Comparison of ENCODE assay signal across 9 mouse cellular contexts in the genomic region with DNA sequence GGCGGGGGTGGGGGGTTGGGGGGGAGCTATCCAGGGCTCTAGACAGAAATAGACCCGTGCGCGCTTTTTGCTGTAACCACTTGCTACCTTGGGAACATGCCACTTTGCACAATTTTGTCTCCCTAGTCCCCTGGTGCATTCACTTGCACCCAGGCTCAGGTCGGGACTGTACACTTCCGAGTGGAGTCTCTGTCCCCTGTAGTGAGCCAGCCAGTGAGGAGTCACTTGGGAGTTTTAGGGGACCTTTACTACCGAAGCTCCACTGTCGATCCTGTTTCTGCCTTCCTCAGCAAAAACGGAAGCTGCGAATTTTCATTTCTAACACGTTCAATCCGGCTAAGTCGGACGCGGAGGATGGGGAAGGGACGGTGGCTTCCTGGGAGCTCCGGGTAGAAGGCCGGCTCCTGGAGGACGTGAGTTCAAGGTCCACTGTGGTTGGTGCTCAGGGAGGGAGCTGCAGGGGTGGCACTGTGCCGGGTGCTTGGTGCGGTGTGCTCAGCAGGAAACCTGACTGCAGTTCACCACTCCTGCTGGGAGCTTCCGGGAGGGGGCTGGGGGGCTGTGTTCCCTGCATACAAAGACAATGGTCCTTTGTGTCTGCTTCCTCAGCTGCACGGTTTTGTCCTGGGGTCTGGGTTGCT. TPM values are rescaled to one million over a fixed set of nuclear protein-coding genes. Genes with fewer than 3 reads are reported as not detected.
A peak's percentile ranks its signal among the peaks of the same experiment; 100 is the strongest.
DNase-seq lines count a peak whose midpoint lies in the region; ATAC-seq and TF ChIP-seq lines count a peak whose summit lies in the region.
"Had no signal": no experiment of that assay in that cellular context is flagged by ENCODE, and none has a peak within 500 bp of the region (broad histone marks: within the 10 kb centered on the region; RNA-seq: fewer than 3 reads in every experiment).

No protein-coding gene starts in this region.

- no peaks in the 10 kb centered on the region for H3K27me3 ChIP-seq in liver, embryonic 11.5 days (replicated peaks; ENCODE audit: control insufficient read depth, insufficient read depth, low read length)
- no peaks in the 10 kb centered on the region for H3K27me3 ChIP-seq in liver, postnatal 0 days (ENCODE audit: insufficient read depth, low read length)
- no peaks in the 10 kb centered on the region for H3K27me3 ChIP-seq in hindbrain, embryonic 12.5 days
- H3K27me3 ChIP-seq in limb, embryonic 13.5 days = no peaks in the 10 kb centered on the region; the same call in none of the 2 replicates

- H3K9ac ChIP-seq in liver, embryonic 11.5 days (ENCODE audit: low read depth, low read length) = 0 out of 2 replicates have a peak overlapping the region, but pooled peaks have one; percentile 14
- no peak overlapping the region for H3K9ac ChIP-seq in liver, postnatal 0 days (replicated peaks)
- peak overlapping the region; percentile 95 for H3K9ac ChIP-seq in hindbrain, embryonic 12.5 days
- peak overlapping the region; percentile 43 for H3K9ac ChIP-seq in limb, embryonic 13.5 days

- no peak for ATAC-seq in liver, embryonic 11.5 days (replicated peaks; ENCODE audit: low FRiP score)
- ATAC-seq in liver, postnatal 0 days = no peak
- no peak for ATAC-seq in hindbrain, embryonic 12.5 days (ENCODE audit: low FRiP score)
- no peak for ATAC-seq in limb, embryonic 13.5 days (ENCODE audit: low FRiP score, low read depth)
- ATAC-seq in megakaryocyte-erythroid progenitor cell, adult 5-6 weeks (replicated peaks; ENCODE audit: low FRiP score, low TSS enrichment, poor library complexity, severe bottlenecking) = no peak

- no peak overlapping the region for H3K4me3 ChIP-seq in liver, embryonic 11.5 days (ENCODE audit: low read depth, low read length)
- H3K4me3 ChIP-seq in liver, postnatal 0 days (ENCODE audit: low read depth, low read length) = no peak overlapping the region
- peak overlapping the region; percentile 14 for H3K4me3 ChIP-seq in brown adipose tissue, adult 24 weeks (ENCODE audit: insufficient read depth, low read depth, low read length)
- peak overlapping the region; percentile 85 for H3K4me3 ChIP-seq in hindbrain, embryonic 12.5 days
- H3K4me3 ChIP-seq in limb, embryonic 13.5 days = peak overlapping the region; percentile 14; the same call in 1 of the 2 replicates

- DNase-seq in liver, embryonic 11.5 days (ENCODE audit: low spot score) = no peak
- DNase-seq in liver, postnatal 0 days = no peak
- no peak for DNase-seq in B cell, adult 2 months
- no peak for DNase-seq in natural killer cell, adult 2 months (ENCODE audit: low spot score in 2 of 2)

- TF ChIP-seq CTCF in liver, postnatal 0 days (IDR thresholded peaks at IDR 0.05; ENCODE audit: low read depth) = no peak

- no peak for TF ChIP-seq EP300 in liver, postnatal 0 days (IDR thresholded peaks at IDR 0.05; ENCODE audit: low read depth)

- H3K4me1 ChIP-seq in liver, embryonic 11.5 days (replicated peaks; ENCODE audit: control insufficient read depth, insufficient read depth, low read length) = peaks cover 26% of the 10 kb centered on the region
- H3K4me1 ChIP-seq in liver, postnatal 0 days (ENCODE audit: insufficient read depth) = peaks cover 14% of the 10 kb centered on the region
- peaks cover 11% of the 10 kb centered on the region; the same call in 1 of the 2 replicates for H3K4me1 ChIP-seq in brown adipose tissue, adult 24 weeks (ENCODE audit: control insufficient read depth, insufficient read depth, insufficient read length, low read length)
- peaks cover 29% of the 10 kb centered on the region for H3K4me1 ChIP-seq in hindbrain, embryonic 12.5 days
- H3K4me1 ChIP-seq in limb, embryonic 13.5 days = peaks cover 29% of the 10 kb centered on the region

- peak overlapping the region; percentile 33 for H3K4me2 ChIP-seq in liver, embryonic 11.5 days
- no peak overlapping the region for H3K4me2 ChIP-seq in liver, postnatal 0 days (ENCODE audit: low read depth, low read length)
- H3K4me2 ChIP-seq in hindbrain, embryonic 12.5 days (replicated peaks) = peak overlapping the region; percentile 89
- peak overlapping the region; percentile 82 for H3K4me2 ChIP-seq in limb, embryonic 13.5 days (replicated peaks)

- peaks cover 28% of the 10 kb centered on the region for H3K36me3 ChIP-seq in liver, embryonic 11.5 days (ENCODE audit: control insufficient read depth, insufficient read depth, low read length)
- H3K36me3 ChIP-seq in liver, postnatal 0 days (replicated peaks; ENCODE audit: insufficient read depth, low read length) = peaks cover 26% of the 10 kb centered on the region
- peaks cover 55% of the 10 kb centered on the region for H3K36me3 ChIP-seq in hindbrain, embryonic 12.5 days
- peaks cover 53% of the 10 kb centered on the region for H3K36me3 ChIP-seq in limb, embryonic 13.5 days

- H3K27ac ChIP-seq in liver, embryonic 11.5 days (ENCODE audit: low read depth, low read length) = peak overlapping the region; percentile 25
- no peak overlapping the region for H3K27ac ChIP-seq in liver, postnatal 0 days (ENCODE audit: low read depth)
- peak overlapping the region; percentile 28; the same call in 1 of the 2 replicates for H3K27ac ChIP-seq in brown adipose tissue, adult 24 weeks (replicated peaks; ENCODE audit: low read depth, low read length)
- peak overlapping the region; percentile 99 for H3K27ac ChIP-seq in hindbrain, embryonic 12.5 days
- 0 out of 2 replicates have a peak overlapping the region, but pooled peaks have one; percentile 44 for H3K27ac ChIP-seq in limb, embryonic 13.5 days

- 69% methylated on average over 23 of the region's 23 CpGs for WGBS in liver, embryonic 11.5 days
- WGBS in liver, postnatal 0 days (ENCODE audit: insufficient replicate concordance) = 62% methylated on average over 23 of the region's 23 CpGs
- WGBS in hindbrain, embryonic 12.5 days = 19% methylated on average over 23 of the region's 23 CpGs
- WGBS in limb, embryonic 13.5 days = 56% methylated on average over 23 of the region's 23 CpGs

- no peaks in the 10 kb centered on the region for H3K9me3 ChIP-seq in liver, embryonic 11.5 days (ENCODE audit: control insufficient read depth, low read length)
- H3K9me3 ChIP-seq in liver, postnatal 0 days (ENCODE audit: low read length) = no peaks in the 10 kb centered on the region
- no peaks in the 10 kb centered on the region for H3K9me3 ChIP-seq in hindbrain, embryonic 12.5 days (replicated peaks)
- no peaks in the 10 kb centered on the region for H3K9me3 ChIP-seq in limb, embryonic 13.5 days

RNA-seq across cellular contexts. Expression of gene Gm17349, which starts 1.1 kb away (rescaled TPM):
- not detected in 2 replicates for polyA plus RNA-seq in liver, embryonic 11.5 days (2014; fragmentation: Nextera tagmentation; extraction: Ambion mirVana)
- 1.3 and 2.9 TPM in 2 replicates for polyA plus RNA-seq in liver, postnatal 0 days (2015; fragmentation: Nextera tagmentation; extraction: Ambion mirVana)
- not detected in 2 replicates for polyA plus RNA-seq in brown adipose tissue, adult 24 weeks (2012; ENCODE audit: insufficient read depth, insufficient read length, missing spikeins)
- not detected in 2 replicates for polyA plus RNA-seq in hindbrain, embryonic 12.5 days (2016; fragmentation: Nextera tagmentation; extraction: Ambion mirVana)
- polyA plus RNA-seq in limb, embryonic 13.5 days (2015; fragmentation: Nextera tagmentation; extraction: Ambion mirVana) = not detected in 2 replicates
- total RNA-seq in megakaryocyte-erythroid progenitor cell, adult 5-6 weeks (2014; fragmentation: Nextera tagmentation) = not detected in 2 replicates
- not detected in 2 replicates for total RNA-seq in megakaryocyte-erythroid progenitor cell, adult 5-6 weeks (2017)
- polyA plus RNA-seq: large intestine, adult 2 months had no signal

RNA-seq across cellular contexts. Expression of gene Smarcd1, which starts 2.2 kb away (rescaled TPM):
- 26.7 and 28.5 TPM in 2 replicates for polyA plus RNA-seq in liver, embryonic 11.5 days (2014; fragmentation: Nextera tagmentation; extraction: Ambion mirVana)
- polyA plus RNA-seq in liver, postnatal 0 days (2015; fragmentation: Nextera tagmentation; extraction: Ambion mirVana) = 4.7 and 5.3 TPM in 2 replicates
- polyA plus RNA-seq in brown adipose tissue, adult 24 weeks (2012; ENCODE audit: insufficient read depth, insufficient read length, missing spikeins) = 14.9 and 17.4 TPM in 2 replicates
- 123 and 141 TPM in 2 replicates for polyA plus RNA-seq in hindbrain, embryonic 12.5 days (2016; fragmentation: Nextera tagmentation; extraction: Ambion mirVana)
- 54.0 and 58.7 TPM in 2 replicates for polyA plus RNA-seq in limb, embryonic 13.5 days (2015; fragmentation: Nextera tagmentation; extraction: Ambion mirVana)
- 29.2 and 37.5 TPM in 2 replicates for total RNA-seq in megakaryocyte-erythroid progenitor cell, adult 5-6 weeks (2014; fragmentation: Nextera tagmentation)
- 10.5 and 28.6 TPM in 2 replicates for total RNA-seq in megakaryocyte-erythroid progenitor cell, adult 5-6 weeks (2017)

RNA-seq across cellular contexts. Expression of gene Gpd1, which starts 13.2 kb away (rescaled TPM):
- polyA plus RNA-seq in liver, embryonic 11.5 days (2014; fragmentation: Nextera tagmentation; extraction: Ambion mirVana) = 3.4 and 4.3 TPM in 2 replicates
- 147 and 150 TPM in 2 replicates for polyA plus RNA-seq in liver, postnatal 0 days (2015; fragmentation: Nextera tagmentation; extraction: Ambion mirVana)
- polyA plus RNA-seq in brown adipose tissue, adult 24 weeks (2012; ENCODE audit: insufficient read depth, insufficient read length, missing spikeins) = 4,943 and 5,428 TPM in 2 replicates
- 0.69 and 0.92 TPM in 2 replicates for polyA plus RNA-seq in hindbrain, embryonic 12.5 days (2016; fragmentation: Nextera tagmentation; extraction: Ambion mirVana)
- polyA plus RNA-seq in limb, embryonic 13.5 days (2015; fragmentation: Nextera tagmentation; extraction: Ambion mirVana) = 0.27 and 0.55 TPM in 2 replicates
- 0.49 TPM in 1 of 2 replicates, not detected in the other for total RNA-seq in megakaryocyte-erythroid progenitor cell, adult 5-6 weeks (2014; fragmentation: Nextera tagmentation)
- total RNA-seq in megakaryocyte-erythroid progenitor cell, adult 5-6 weeks (2017) = 0.23 TPM in 1 of 2 replicates, not detected in the other

RNA-seq across cellular contexts. Expression of gene Cox14, which starts 21.3 kb away (rescaled TPM):
- polyA plus RNA-seq in liver, embryonic 11.5 days (2014; fragmentation: Nextera tagmentation; extraction: Ambion mirVana) = 134 and 153 TPM in 2 replicates
- 111 and 117 TPM in 2 replicates for polyA plus RNA-seq in liver, postnatal 0 days (2015; fragmentation: Nextera tagmentation; extraction: Ambion mirVana)
- 189 and 242 TPM in 2 replicates for polyA plus RNA-seq in brown adipose tissue, adult 24 weeks (2012; ENCODE audit: insufficient read depth, insufficient read length, missing spikeins)
- 152 and 156 TPM in 2 replicates for polyA plus RNA-seq in hindbrain, embryonic 12.5 days (2016; fragmentation: Nextera tagmentation; extraction: Ambion mirVana)
- 139 and 143 TPM in 2 replicates for polyA plus RNA-seq in limb, embryonic 13.5 days (2015; fragmentation: Nextera tagmentation; extraction: Ambion mirVana)
- total RNA-seq in megakaryocyte-erythroid progenitor cell, adult 5-6 weeks (2014; fragmentation: Nextera tagmentation) = 60.9 and 68.1 TPM in 2 replicates
- 17.2 and 30.4 TPM in 2 replicates for total RNA-seq in megakaryocyte-erythroid progenitor cell, adult 5-6 weeks (2017)

RNA-seq across cellular contexts. Expression of gene Asic1, which starts 34.0 kb away (rescaled TPM):
- polyA plus RNA-seq in liver, embryonic 11.5 days (2014; fragmentation: Nextera tagmentation; extraction: Ambion mirVana) = 2.3 TPM in 2 replicates
- 0.38 and 0.54 TPM in 2 replicates for polyA plus RNA-seq in liver, postnatal 0 days (2015; fragmentation: Nextera tagmentation; extraction: Ambion mirVana)
- polyA plus RNA-seq in brown adipose tissue, adult 24 weeks (2012; ENCODE audit: insufficient read depth, insufficient read length, missing spikeins) = not detected in 2 replicates
- polyA plus RNA-seq in hindbrain, embryonic 12.5 days (2016; fragmentation: Nextera tagmentation; extraction: Ambion mirVana) = 48.6 and 61.6 TPM in 2 replicates
- polyA plus RNA-seq in limb, embryonic 13.5 days (2015; fragmentation: Nextera tagmentation; extraction: Ambion mirVana) = 1.7 and 1.8 TPM in 2 replicates
- not detected in 2 replicates for total RNA-seq in megakaryocyte-erythroid progenitor cell, adult 5-6 weeks (2014; fragmentation: Nextera tagmentation)
- total RNA-seq in megakaryocyte-erythroid progenitor cell, adult 5-6 weeks (2017) = 0.33 TPM in 1 of 2 replicates, not detected in the other

Comparison
In these comparisons a context has a peak if more than half of its experiments do, and no peak if none do; other contexts are left out.
1. H3K4me3 ChIP-seq: peak in brown adipose tissue, adult 24 weeks (single experiment), hindbrain, embryonic 12.5 days (single experiment) and limb, embryonic 13.5 days (single experiment); none in liver, embryonic 11.5 days (single experiment) and liver, postnatal 0 days (single experiment).
2. RNA of gene Gpd1, which starts 13.2 kb away (polyA plus RNA-seq): 4,943 to 5,428 TPM in brown adipose tissue, adult 24 weeks; 147 to 150 TPM in liver, postnatal 0 days, 3.4 to 4.3 TPM in liver, embryonic 11.5 days, 0.69 to 0.92 TPM in hindbrain, embryonic 12.5 days and 0.27 to 0.55 TPM in limb, embryonic 13.5 days; every median in the first group is over 10 times any median in the second.